Mouse (Mus musculus) cerebellum, adult 2 months (tissue): Measurements from ENCODE around the gene Aqp2. TPM values are rescaled to one million over a fixed set of nuclear protein-coding genes. Genes with fewer than 3 reads are reported as not detected.
A peak's percentile ranks its signal among the peaks of the same experiment; 100 is the strongest.

Source experiments
- DNase-seq, 2 experiments: peaks; one replicate each; pipeline ENCODE4 v3.0.0; 2021
- H3K27ac ChIP-seq: fragments of 200-500 bp; 2 replicates; pipeline ENCODE4 v1.5.1; 2012; ENCODE audit warnings: low read length, control low read depth, inconsistent platforms; ENCODE audit not compliant: insufficient read depth
- H3K27me3 ChIP-seq: fragments of 200-500 bp; 2 replicates; pipeline ENCODE4 v1.6.1; 2012; ENCODE audit warnings: inconsistent platforms, mild to moderate bottlenecking, low read length, moderate library complexity; ENCODE audit not compliant: control insufficient read depth, insufficient read depth
- H3K4me1 ChIP-seq: fragments of 200-500 bp; 2 replicates; pipeline ENCODE4 v1.6.1; 2011; ENCODE audit warnings: low read length; ENCODE audit not compliant: control insufficient read depth, insufficient read depth
- H3K4me3 ChIP-seq: fragments of 200-500 bp; replicated peaks from 2 replicates; pipeline ENCODE3; 2011; ENCODE audit warnings: mild to moderate bottlenecking, low read depth, low read length, control low read depth; ENCODE audit not compliant: insufficient read depth
- CTCF ChIP-seq: fragments of 200-500 bp; IDR thresholded peaks from 2 replicates; pipeline ENCODE4 v1.5.1; 2011; ENCODE audit warnings: low read depth, mild to moderate bottlenecking, control low read depth, low read length, moderate library complexity, borderline replicate concordance; ENCODE audit not compliant: insufficient read depth
- POLR2A ChIP-seq: fragments of 200-500 bp; IDR thresholded peaks from 2 replicates; pipeline ENCODE4 v1.6.1; 2011; ENCODE audit warnings: low read length, control low read depth, borderline replicate concordance; ENCODE audit not compliant: insufficient read depth
- WGBS: fragments of 180-500 bp; shearing (Covaris S2); methylation state at CpG from one replicate; pipeline ENCODE4 v1.1.7; 2018; 5-methylcytosine and 5-hydroxymethylcytosine counted together
- polyA plus RNA-seq: library from polyadenylated mRNA; depleted of rRNA; stranded (reverse); fragments of >200 nt; gene quantifications from 2 replicates; pipeline ENCODE4 v1.2.3, GENCODE M21; 2012

Aqp2 gene
- polyA plus RNA-seq, 1 experiment, result 0.23 TPM

DNA sequence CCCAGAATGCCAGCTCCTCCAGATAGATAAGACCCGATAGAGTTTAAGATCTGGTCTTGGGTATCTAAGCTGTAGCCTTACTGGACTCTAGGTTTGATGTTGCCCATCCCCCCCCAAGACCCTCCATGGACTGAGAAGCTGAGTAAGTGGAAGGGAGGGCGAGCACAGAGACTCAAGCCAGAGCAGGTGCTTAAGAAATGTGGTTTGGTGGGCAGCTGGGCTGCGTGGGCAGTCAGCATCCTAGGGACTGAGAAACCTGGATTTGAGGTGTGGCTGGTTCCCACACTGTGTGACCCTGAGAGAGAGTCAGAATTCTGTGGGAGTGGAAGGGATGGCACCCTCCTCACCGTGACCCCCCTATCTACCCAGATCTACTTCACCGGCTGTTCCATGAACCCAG lies 14.0 kb downstream of the Aqp2 start:
- WGBS, result 91% methylated on average over 5 of the region's 5 CpGs

DNA sequence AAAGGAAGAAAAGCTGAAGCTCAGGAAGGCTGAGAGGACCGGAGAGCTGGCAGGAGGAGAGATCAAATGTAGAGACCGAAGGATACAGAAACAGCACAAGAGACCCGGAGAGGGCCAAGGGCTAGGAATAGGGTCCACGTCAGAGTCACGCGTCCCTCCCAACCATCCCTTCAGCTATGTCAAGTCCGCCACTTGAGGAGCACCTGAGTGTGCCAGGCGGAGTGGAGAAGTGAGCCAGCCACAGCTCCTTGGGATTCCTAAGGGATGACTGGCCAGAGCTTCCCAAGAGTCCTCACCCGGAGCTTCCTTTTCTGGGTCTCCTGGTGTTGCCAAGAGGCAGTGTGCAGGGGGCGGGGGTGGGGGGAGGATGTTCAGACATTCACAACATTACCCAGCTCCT lies 16.1 kb downstream of the Aqp2 start:
- no peak overlapping the region for H3K4me3 ChIP-seq
- WGBS, result 84% methylated on average over 10 of the region's 10 CpGs
- no peak overlapping the region for H3K27ac ChIP-seq
- no peaks in the 10 kb centered on the region; the same call in 1 of the 2 replicates for H3K27me3 ChIP-seq
- H3K4me1 ChIP-seq, result peaks cover 29% of the 10 kb centered on the region
- no peak for TF ChIP-seq CTCF
- no peak for TF ChIP-seq POLR2A
- DNase-seq, result no peak

More for the DNA sequence above, 14.0 kb downstream of the Aqp2 start:
- Histone ChIP-seq H3K27me3 (no peaks in the 10 kb centered on the region; the same call in 1 of the 2 replicates), H3K4me1 (peaks cover 16% of the 10 kb centered on the region), H3K4me3 (no peak overlapping the region), H3K27ac (no peak overlapping the region)
- no peak for TF ChIP-seq CTCF
- TF ChIP-seq POLR2A, result no peak
- DNase-seq, result no peak

DNA sequence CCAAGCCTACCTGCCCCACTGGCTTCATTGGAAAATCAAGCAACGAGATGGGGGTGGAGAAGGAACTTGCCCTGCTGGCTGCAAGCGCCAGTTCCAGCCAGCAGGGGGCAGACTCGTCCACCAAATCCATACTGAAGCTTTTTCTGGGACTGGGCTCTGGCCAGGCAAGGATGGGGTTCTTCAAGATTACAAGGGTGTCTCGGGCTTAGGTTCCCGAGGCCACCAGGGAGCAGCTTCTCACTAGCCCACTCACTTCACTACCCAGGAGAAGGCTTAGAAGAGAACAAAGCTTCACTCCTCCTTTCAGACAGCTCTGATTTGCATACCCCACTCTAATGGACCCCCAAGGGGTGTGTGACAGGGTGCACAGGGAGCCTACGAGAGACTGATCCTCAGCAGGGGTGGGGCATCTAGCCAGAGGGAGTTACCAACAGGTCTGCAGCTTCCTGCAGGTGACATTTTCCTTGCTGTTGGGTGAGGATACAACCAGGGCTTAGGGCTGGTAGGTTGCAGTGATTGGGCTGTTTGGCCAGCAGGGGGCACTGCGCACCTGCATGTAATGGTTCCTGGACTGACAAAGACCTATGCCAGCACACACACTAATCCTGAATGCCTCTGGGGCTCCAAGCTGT lies 17.3 kb downstream of the Aqp2 start:
- peak overlapping the region; percentile 31 for H3K27ac ChIP-seq
- H3K4me1 ChIP-seq, result peaks cover 40% of the 10 kb centered on the region
- DNase-seq, result peak; percentile 95 to 96
- no peaks in the 10 kb centered on the region for H3K27me3 ChIP-seq
- no peak overlapping the region for H3K4me3 ChIP-seq
- TF ChIP-seq POLR2A, result no peak
- peak; percentile 99 for TF ChIP-seq CTCF
- under 1% methylated on average over 7 of the region's 7 CpGs for WGBS

DNA sequence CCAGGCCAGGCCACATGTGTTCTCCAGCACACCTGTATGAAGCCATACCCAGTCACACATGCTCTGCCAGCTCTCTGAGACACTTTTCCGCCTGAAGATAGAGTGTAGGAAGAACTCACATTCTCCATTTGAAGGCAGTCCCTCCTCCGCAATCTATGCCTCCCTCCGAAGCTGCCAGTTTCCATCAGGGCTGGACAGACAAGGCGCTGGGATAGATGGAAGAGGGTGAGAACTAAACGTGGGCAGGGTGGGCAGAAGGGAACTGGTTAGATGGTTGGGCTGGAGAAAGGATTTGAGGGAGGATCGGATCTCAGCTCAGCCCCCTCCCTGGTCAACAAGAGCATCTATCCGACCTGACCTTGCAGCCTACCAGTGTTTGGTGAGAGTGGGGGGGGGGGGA lies 18.0 kb downstream of the Aqp2 start:
- 65% methylated on average over 7 of the region's 7 CpGs for WGBS
- no peak for TF ChIP-seq CTCF
- no peak for TF ChIP-seq POLR2A
- Histone ChIP-seq H3K27me3 (no peaks in the 10 kb centered on the region), H3K27ac (peak overlapping the region; percentile 69), H3K4me3 (no peak overlapping the region), H3K4me1 (peaks cover 40% of the 10 kb centered on the region)
- no peak for DNase-seq

DNA sequence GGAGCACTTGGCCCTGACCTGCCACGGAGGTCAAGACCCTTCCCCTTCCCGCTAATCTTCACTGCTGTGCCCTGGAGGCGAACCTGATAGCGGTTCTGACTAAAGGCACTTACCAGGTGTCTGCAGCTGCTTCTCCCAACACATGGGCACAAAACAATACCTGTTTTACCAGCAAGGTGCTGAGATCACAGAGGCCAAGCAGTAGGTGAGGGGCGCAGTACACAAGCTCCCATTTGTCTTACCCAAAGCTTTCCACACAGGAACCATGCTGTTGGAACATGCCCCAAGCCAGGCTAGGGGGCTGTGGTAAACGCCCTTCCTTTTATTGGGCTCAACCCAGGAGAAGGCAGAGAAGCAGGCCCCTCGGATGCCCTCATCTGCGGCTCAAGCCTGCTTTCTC lies 18.7 kb downstream of the Aqp2 start:
- Histone ChIP-seq H3K4me3 (no peak overlapping the region), H3K27ac (peak overlapping the region; percentile 69), H3K27me3 (no peaks in the 10 kb centered on the region), H3K4me1 (peaks cover 45% of the 10 kb centered on the region)
- WGBS, result 88% methylated on average over 8 of the region's 8 CpGs
- TF ChIP-seq CTCF (no peak), POLR2A (no peak)
- no peak for DNase-seq

DNA sequence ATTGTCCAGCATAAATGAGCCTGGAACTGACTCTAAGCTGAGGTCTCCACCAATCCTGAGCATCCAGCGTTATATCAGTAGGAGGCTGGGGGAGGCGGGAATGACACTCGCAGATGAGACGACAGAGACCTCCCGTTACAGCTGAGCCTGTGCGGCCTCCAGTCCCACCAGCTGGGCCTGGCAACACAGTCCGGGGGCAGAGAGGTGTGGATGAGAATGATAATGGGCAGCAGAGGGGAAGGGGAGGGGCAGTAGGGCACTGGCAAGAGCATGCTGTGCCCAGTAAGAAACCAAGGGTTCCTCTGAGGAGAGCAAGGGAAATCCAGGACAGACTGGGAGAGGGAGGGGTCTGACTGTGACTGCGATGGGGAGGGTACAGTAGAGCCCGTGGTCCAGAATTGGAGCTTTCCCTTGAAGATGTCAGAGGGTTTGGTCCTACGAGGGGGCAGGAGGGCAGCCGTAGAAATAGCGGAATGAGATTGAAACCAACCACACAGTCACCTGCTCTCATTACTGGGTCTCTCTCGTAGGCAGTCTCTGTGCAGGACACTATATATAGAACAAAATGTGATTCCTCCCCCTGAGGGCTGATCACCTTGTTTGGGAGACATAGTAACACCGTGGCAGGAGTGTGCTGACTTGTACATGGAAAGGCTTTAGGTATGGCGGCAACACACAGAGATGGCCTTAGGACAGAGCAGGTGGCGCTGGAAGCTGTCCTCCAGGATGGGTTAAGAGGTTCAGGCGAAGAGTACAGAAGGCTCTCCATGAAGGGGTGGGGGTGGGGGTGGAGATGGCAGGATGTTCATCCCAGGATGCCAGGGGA lies 20.6 kb downstream of the Aqp2 start:
- WGBS, result 14% methylated on average over 17 of the region's 17 CpGs
- Histone ChIP-seq H3K27ac (peak overlapping the region; percentile 98), H3K27me3 (no peaks in the 10 kb centered on the region), H3K4me3 (peak overlapping the region; percentile 55), H3K4me1 (peaks cover 60% of the 10 kb centered on the region)
- peak; percentile 80 for DNase-seq
- TF ChIP-seq POLR2A (no peak), CTCF (no peak)

DNA sequence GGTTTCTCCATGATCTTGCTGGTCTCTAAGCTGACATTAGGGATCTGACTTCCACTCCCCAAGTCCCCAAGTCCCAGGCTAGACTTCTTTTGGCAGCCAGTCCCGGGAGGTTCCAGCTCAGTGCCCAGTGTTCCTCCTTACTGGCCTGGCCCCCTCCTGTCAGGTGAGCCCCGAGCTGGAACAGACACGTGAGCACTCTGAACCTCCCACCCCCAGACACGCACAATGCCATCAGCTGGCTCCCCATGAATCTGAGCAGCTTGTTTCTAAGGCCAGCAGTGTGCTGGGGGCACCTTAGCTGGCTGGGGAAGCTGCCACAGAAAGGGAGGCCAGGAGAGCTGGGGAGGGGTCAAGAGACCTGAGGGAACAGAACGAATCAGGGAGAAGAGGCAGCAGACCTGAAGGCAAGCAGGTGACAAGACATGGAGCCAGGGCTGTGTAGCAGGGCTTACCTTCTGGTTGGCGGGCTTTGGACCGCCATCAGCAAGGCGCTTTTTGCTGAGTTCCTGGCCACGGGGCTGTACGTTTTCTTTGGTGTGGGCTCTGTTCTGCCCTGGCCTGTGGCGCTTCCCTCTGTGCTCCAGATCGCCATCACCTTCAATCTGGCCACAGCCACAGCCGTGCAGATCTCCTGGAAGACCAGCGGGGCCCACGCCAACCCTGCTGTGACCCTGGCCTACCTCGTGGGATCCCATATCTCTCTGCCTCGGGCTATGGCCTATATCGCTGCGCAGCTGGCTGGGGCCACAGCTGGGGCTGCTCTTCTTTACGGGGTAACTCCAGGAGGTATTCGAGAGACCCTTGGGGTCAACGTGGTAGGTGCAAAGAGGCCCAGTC lies 22.3 kb downstream of the Aqp2 start, which contains the start of gene Aqp6:
Aqp6 (plus strand) TSS at position 415 of the 837 bp plus-strand sequence.
- H3K27ac ChIP-seq, result peak within 1 kb of the TSS; percentile 98
- no peaks in the 10 kb centered on the region for H3K27me3 ChIP-seq
- WGBS, result 16% methylated on average over 22 of the region's 22 CpGs
- H3K4me1 ChIP-seq, result peaks cover 62% of the 10 kb centered on the region
- DNase-seq, result peak; percentile 90 to 95
- H3K4me3 ChIP-seq, result peak within 1 kb of the TSS; percentile 55
- no peak for TF ChIP-seq CTCF
- TF ChIP-seq POLR2A, result peak; percentile 23; the same call in 1 of the 2 replicates
